Mouse (Mus musculus) 3T3-L1 (cell line): ENCODE measurements at regions not wholly inside any gene's neighbourhood (a gene's known extent, or its start where the extent isn't known, plus 50 kb on each side); places are given as distances from the start of the nearest gene placed in this dataset.

Experiments used
- DNase-seq: peaks from one replicate; pipeline ENCODE4 v3.0.0-alpha.2; 2015; ENCODE audit warnings: low read depth, low spot score

- DNase-seq = peak; percentile 21
These were observed 215.3 kb downstream of the 4932411N23Rik start for GRCm38 (mm10) chrX:126600360-126600759.
